Mouse (Mus musculus) cerebellum, adult (tissue): Measurements from ENCODE around the gene Cox17.

Source experiments
- ATAC-seq: cut with Nextera tagmentation; 2 replicates; pipeline ENCODE4 v1.9.2; 2017; ENCODE audit warnings: mild to moderate bottlenecking, moderate library complexity, mixed read lengths; ENCODE audit not compliant: insufficient number of reproducible peaks, low FRiP score, low TSS enrichment

Gene Cox17

GRCm38 (mm10) chr16:38348217-38348761, 1.5 kb downstream of the Cox17 start:
- no peak for ATAC-seq

GRCm38 (mm10) chr16:38349881-38350280, 3.1 kb downstream of the Cox17 start:
- no peak for ATAC-seq

GRCm38 (mm10) chr16:38350361-38350855, 3.6 kb downstream of the Cox17 start:
- no peak for ATAC-seq

GRCm38 (mm10) chr16:38350939-38351338, 4.1 kb downstream of the Cox17 start:
- ATAC-seq, result no peak

- no peak for ATAC-seq
These were observed 5.2 kb downstream of the Cox17 start for GRCm38 (mm10) chr16:38352031-38352430.

- no peak for ATAC-seq
These were observed 6.1 kb downstream of the Cox17 start for GRCm38 (mm10) chr16:38352851-38353250.

GRCm38 (mm10) chr16:38353642-38354041, 6.9 kb downstream of the Cox17 start:
- ATAC-seq, result no peak

GRCm38 (mm10) chr16:38354185-38354913, 7.6 kb downstream of the Cox17 start:
- no peak for ATAC-seq

GRCm38 (mm10) chr16:38358256-38358812, 11.5 kb downstream of the Cox17 start:
- ATAC-seq, result no peak

- no peak for ATAC-seq
These were observed 12.4 kb downstream of the Cox17 start for GRCm38 (mm10) chr16:38359241-38359640.

- ATAC-seq, result no peak
These were observed 13.1 kb downstream of the Cox17 start for GRCm38 (mm10) chr16:38359857-38360256.

GRCm38 (mm10) chr16:38360317-38360716, 13.5 kb downstream of the Cox17 start:
- no peak for ATAC-seq

GRCm38 (mm10) chr16:38361933-38362332, 15.1 kb downstream of the Cox17 start, which contains the start of gene Popdc2:
Gene Popdc2 (plus strand): TSS chr16:38362209.
- no peak for ATAC-seq

GRCm38 (mm10) chr16:38362493-38363255, 15.9 kb downstream of the Cox17 start:
- 0 out of 2 replicates have a peak, but pooled peaks have one; percentile 20 for ATAC-seq

GRCm38 (mm10) chr16:38363256-38363595, 16.4 kb downstream of the Cox17 start:
- ATAC-seq, result no peak

GRCm38 (mm10) chr16:38363657-38364056, 16.9 kb downstream of the Cox17 start:
- ATAC-seq, result no peak

- ATAC-seq, result no peak
These were observed 18.6 kb downstream of the Cox17 start for GRCm38 (mm10) chr16:38365390-38365789.

- ATAC-seq, result no peak
These were observed 19.4 kb downstream of the Cox17 start for GRCm38 (mm10) chr16:38366231-38366630.

GRCm38 (mm10) chr16:38368336-38368735, 21.5 kb downstream of the Cox17 start:
- peak; percentile 74; the same call in 1 of the 2 replicates for ATAC-seq

- ATAC-seq, result no peak
These were observed 22.2 kb downstream of the Cox17 start for GRCm38 (mm10) chr16:38369000-38369399.

GRCm38 (mm10) chr16:38369431-38369830, 22.6 kb downstream of the Cox17 start:
- ATAC-seq, result no peak
